Mouse (Mus musculus): ENCODE data around the gene Rec114. TPM values are rescaled to one million over a fixed set of nuclear protein-coding genes. Genes with fewer than 3 reads are reported as not detected.

Rec114 gene
- 0.94 and 1.6 TPM in 2 replicates for polyA plus RNA-seq (2015; fragmentation: Nextera tagmentation; extraction: Ambion mirVana)

DNA sequence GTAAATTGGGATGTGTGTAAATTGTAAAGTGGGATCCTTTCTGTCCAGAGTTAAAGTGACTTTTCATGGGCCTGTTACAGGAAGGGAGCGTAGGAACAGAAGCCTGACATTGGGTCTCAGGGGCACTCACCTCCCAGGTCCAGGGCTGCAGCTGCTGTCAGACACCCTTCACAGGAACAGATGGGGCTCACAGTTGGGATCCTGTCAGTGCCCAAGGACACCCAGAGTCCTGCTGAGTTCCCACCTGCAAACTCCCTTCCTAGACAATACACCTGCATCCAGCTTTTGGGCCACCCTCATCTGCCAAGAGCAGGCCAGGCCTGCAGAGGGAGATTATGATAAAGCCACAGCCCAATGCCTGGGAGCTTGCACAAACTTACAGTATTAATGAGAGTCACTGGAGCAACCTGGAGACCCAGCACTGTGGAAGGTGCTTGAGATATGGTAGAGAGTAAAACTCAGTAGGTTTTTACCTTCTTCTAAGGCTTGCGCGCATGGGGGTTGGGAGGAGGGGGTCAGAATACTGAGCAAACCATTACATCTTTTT lies at the start of gene Rec114:
Rec114 (minus strand) TSS at position 263 of the 547 bp plus-strand sequence.
- Histone ChIP-seq H3K9ac (replicated peaks; ENCODE audit: low read depth, low read length) (no peak within 1 kb of the TSS), H3K4me1 (replicated peaks; ENCODE audit: control insufficient read depth, insufficient read depth, low read length) (peaks cover 7% of the 10 kb centered on the region), H3K36me3 (ENCODE audit: control insufficient read depth, insufficient read depth) (no peaks in the 10 kb centered on the region), H3K27ac (ENCODE audit: low read length) (no peak within 1 kb of the TSS), H3K9me3 (ENCODE audit: control insufficient read depth, low read length) (no peaks in the 10 kb centered on the region), H3K4me3 (replicated peaks; ENCODE audit: low read length) (no peak within 1 kb of the TSS), H3K4me2 (ENCODE audit: low read length) (no peak within 1 kb of the TSS), H3K27me3 (replicated peaks; ENCODE audit: control insufficient read depth, insufficient read depth, low read length) (no peaks in the 10 kb centered on the region)
- no peak for ATAC-seq
- WGBS: 97% methylated on average over 3 of the region's 3 CpGs

DNA sequence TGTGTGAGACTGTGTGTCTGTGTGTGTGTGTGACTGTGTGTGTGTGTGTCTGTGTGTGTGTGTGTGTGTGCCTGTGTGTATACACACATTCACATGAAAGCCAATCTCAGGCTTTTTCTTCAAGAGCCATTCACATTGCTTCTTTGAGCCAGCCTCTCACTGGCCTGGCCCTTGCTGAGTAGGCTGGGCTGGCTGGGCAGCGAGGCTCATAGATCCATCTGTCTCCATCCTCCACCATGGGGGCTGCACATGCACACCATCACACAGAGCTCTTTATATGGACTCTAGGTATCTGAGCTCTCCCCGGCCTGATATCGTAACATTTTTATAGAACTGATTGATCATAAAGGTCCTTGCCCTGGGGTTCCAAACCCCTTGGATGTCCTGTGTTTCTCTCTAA lies 45.7 kb upstream of the Rec114 start:
- no peaks in the 10 kb centered on the region for H3K9me3 ChIP-seq (ENCODE audit: control insufficient read depth, low read length)
- H3K4me1 ChIP-seq (replicated peaks; ENCODE audit: control insufficient read depth, insufficient read depth, low read length): no peaks in the 10 kb centered on the region
- no peak overlapping the region for H3K4me2 ChIP-seq (ENCODE audit: low read length)
- WGBS: 95% methylated on average over 3 of the region's 3 CpGs
- no peaks in the 10 kb centered on the region for H3K36me3 ChIP-seq (ENCODE audit: control insufficient read depth, insufficient read depth)
- H3K27me3 ChIP-seq (replicated peaks; ENCODE audit: control insufficient read depth, insufficient read depth, low read length): no peaks in the 10 kb centered on the region
- no peak overlapping the region for H3K9ac ChIP-seq (replicated peaks; ENCODE audit: low read depth, low read length)
- H3K4me3 ChIP-seq (replicated peaks; ENCODE audit: low read length): no peak overlapping the region
- ATAC-seq: no peak
- no peak overlapping the region for H3K27ac ChIP-seq (ENCODE audit: low read length)

DNA sequence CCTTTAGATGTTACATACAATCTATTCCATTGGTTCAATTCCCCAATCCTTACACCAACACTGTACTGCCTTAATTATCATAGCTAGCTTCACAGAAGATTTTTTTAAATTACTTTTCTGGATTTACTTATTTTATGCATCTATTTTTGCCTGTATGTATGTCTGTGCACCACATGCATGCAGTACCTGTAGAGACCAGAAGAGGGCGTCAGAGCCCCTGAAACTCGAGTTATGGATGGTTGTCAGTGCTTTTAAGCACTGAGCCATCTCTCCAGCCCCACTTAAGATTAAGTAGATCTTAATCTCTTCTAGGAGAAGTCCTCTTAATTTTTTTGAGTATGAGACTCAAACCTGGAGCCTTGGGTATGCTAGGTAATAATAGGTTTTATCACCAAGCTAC lies 31.6 kb upstream of the Rec114 start:
- ATAC-seq: no peak
- H3K9ac ChIP-seq (replicated peaks; ENCODE audit: low read depth, low read length): no peak overlapping the region
- 17% methylated on average over 2 of the region's 2 CpGs for WGBS
- no peaks in the 10 kb centered on the region for H3K27me3 ChIP-seq (replicated peaks; ENCODE audit: control insufficient read depth, insufficient read depth, low read length)
- no peak overlapping the region for H3K4me3 ChIP-seq (replicated peaks; ENCODE audit: low read length)
- no peak overlapping the region for H3K27ac ChIP-seq (ENCODE audit: low read length)
- H3K36me3 ChIP-seq (ENCODE audit: control insufficient read depth, insufficient read depth): no peaks in the 10 kb centered on the region
- no peaks in the 10 kb centered on the region for H3K4me1 ChIP-seq (replicated peaks; ENCODE audit: control insufficient read depth, insufficient read depth, low read length)
- no peak overlapping the region for H3K4me2 ChIP-seq (ENCODE audit: low read length)
- no peaks in the 10 kb centered on the region for H3K9me3 ChIP-seq (ENCODE audit: control insufficient read depth, low read length)

DNA sequence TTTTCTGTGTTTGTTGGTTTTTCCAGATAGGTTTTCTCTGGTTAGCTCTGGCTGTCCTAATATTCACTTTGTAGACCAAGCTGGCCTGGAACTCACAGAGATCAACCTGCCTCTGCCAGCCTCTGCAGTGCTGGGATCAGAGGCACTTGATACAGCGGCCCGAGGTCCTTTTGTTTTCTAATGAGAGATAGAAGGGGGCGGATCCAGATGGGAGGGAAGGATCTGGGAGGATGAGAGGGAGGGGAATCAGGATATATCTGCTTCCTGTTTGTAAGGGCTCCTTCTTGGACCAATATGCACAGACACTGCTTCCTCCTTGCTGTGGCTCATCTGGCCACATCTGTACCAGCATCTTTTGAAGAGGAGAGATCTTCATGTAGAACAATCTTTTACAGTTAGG lies 31.0 kb upstream of the Rec114 start:
- peaks cover 2% of the 10 kb centered on the region; the same call in 1 of the 2 replicates for H3K4me1 ChIP-seq (replicated peaks; ENCODE audit: control insufficient read depth, insufficient read depth, low read length)
- H3K4me2 ChIP-seq (ENCODE audit: low read length): no peak overlapping the region
- WGBS: 51% methylated on average over 3 of the region's 3 CpGs
- H3K27ac ChIP-seq (ENCODE audit: low read length): no peak overlapping the region
- H3K4me3 ChIP-seq (replicated peaks; ENCODE audit: low read length): no peak overlapping the region
- no peaks in the 10 kb centered on the region for H3K27me3 ChIP-seq (replicated peaks; ENCODE audit: control insufficient read depth, insufficient read depth, low read length)
- no peaks in the 10 kb centered on the region for H3K36me3 ChIP-seq (ENCODE audit: control insufficient read depth, insufficient read depth)
- no peak overlapping the region for H3K9ac ChIP-seq (replicated peaks; ENCODE audit: low read depth, low read length)
- H3K9me3 ChIP-seq (ENCODE audit: control insufficient read depth, low read length): no peaks in the 10 kb centered on the region
- ATAC-seq: no peak

DNA sequence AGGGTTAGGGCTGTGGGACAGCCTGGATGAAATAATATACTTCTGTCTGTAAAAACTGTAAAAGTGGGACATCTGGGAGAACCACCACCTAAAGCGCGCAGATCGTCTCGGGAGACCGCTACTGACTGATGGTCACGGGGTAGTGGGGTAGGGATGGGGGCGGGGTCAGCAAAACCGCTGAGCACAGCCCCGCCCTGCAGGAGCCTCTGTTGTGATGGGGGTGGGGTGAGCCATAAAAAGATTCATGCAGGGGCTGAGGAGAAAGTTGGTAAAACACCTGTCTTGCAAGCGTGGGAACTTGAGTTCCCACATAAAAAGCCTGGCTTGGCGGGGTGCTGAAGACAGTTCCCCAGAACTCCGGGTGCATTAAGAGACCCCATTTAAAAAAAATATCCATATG lies 26.2 kb upstream of the Rec114 start:
- H3K27me3 ChIP-seq (replicated peaks; ENCODE audit: control insufficient read depth, insufficient read depth, low read length): no peaks in the 10 kb centered on the region
- peaks cover 3% of the 10 kb centered on the region; the same call in 1 of the 2 replicates for H3K4me1 ChIP-seq (replicated peaks; ENCODE audit: control insufficient read depth, insufficient read depth, low read length)
- H3K9ac ChIP-seq (replicated peaks; ENCODE audit: low read depth, low read length): no peak overlapping the region
- no peak overlapping the region for H3K4me2 ChIP-seq (ENCODE audit: low read length)
- no peaks in the 10 kb centered on the region for H3K36me3 ChIP-seq (ENCODE audit: control insufficient read depth, insufficient read depth)
- H3K9me3 ChIP-seq (ENCODE audit: control insufficient read depth, low read length): no peaks in the 10 kb centered on the region
- H3K27ac ChIP-seq (ENCODE audit: low read length): no peak overlapping the region
- no peak for ATAC-seq
- 66% methylated on average over 12 of the region's 12 CpGs for WGBS
- H3K4me3 ChIP-seq (replicated peaks; ENCODE audit: low read length): no peak overlapping the region

DNA sequence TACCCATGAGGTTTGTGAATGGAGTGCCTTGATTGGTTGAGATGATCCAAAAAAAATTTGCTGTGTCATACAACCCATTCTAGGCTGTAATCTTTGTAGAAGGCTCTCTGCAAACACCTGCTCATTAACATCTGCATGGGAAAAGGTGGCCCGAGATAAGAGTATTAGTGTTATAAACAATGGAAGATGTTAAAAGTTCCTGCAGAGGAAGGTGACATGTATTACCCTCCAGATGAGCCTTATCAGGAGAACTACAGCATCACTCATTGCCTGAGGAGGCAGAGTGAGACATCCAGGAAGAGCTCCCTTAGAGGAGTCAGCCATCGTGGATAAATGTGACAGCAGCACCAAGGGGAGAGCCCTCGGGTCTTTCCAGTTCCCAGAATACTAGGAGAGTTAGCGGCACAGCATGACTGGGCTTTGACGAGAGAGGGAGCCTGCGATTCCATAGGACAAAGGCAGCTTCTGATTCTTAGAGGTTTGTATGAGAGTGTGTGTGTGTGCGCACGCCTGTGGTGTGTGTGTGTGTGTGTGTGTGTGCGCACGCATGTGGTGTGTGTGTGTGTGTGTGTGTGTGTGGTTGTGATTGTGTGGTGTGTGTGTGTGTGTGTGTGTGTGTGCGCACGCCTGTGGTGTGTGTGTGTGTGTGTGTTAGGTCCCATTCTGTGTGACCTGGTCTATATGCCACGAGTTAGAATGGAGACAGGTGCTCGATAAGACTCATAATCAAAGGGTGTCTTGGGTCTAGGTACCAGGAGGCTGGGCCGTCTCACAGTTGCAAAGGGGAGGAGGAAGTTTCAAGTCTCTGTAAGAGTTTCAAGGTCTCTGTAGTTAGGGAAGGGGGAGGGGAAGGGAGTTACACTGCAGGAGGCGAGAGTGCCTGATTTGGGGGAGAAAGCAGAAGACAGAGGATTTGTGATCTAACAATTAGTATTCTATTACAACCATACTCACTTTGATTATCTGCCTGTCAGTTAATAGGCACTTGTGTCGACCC lies 23.5 kb upstream of the Rec114 start:
- Histone ChIP-seq H3K4me3 (replicated peaks; ENCODE audit: low read length) (no peak overlapping the region), H3K9ac (replicated peaks; ENCODE audit: low read depth, low read length) (no peak overlapping the region), H3K9me3 (ENCODE audit: control insufficient read depth, low read length) (no peaks in the 10 kb centered on the region), H3K27ac (ENCODE audit: low read length) (no peak overlapping the region), H3K27me3 (replicated peaks; ENCODE audit: control insufficient read depth, insufficient read depth, low read length) (no peaks in the 10 kb centered on the region), H3K36me3 (ENCODE audit: control insufficient read depth, insufficient read depth) (no peaks in the 10 kb centered on the region), H3K4me1 (replicated peaks; ENCODE audit: control insufficient read depth, insufficient read depth, low read length) (peaks cover 3% of the 10 kb centered on the region; the same call in 1 of the 2 replicates), H3K4me2 (ENCODE audit: low read length) (no peak overlapping the region)
- 73% methylated on average over 16 of the region's 17 CpGs for WGBS
- peak; percentile 75 for ATAC-seq

DNA sequence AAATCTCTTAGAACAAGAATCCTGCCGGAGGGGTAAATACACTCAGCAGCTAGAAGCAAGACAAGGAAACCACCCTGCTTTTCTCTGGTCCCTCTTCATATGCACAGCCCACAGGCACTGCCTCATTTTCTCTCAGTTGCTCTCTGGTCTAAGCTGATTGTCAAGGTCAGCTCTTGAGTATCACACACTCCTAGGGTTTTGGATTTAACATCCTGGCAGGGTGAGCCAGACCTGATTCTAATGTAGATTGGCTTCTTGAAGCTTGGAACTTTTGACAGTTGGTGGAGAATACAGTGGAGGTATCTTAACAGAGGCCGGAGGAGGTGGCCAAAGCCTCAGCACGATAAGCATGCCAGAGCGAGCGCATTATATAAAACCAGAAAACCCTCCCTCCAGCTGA lies 20.6 kb upstream of the Rec114 start:
- Histone ChIP-seq H3K27ac (ENCODE audit: low read length) (no peak overlapping the region), H3K9ac (replicated peaks; ENCODE audit: low read depth, low read length) (no peak overlapping the region)

DNA sequence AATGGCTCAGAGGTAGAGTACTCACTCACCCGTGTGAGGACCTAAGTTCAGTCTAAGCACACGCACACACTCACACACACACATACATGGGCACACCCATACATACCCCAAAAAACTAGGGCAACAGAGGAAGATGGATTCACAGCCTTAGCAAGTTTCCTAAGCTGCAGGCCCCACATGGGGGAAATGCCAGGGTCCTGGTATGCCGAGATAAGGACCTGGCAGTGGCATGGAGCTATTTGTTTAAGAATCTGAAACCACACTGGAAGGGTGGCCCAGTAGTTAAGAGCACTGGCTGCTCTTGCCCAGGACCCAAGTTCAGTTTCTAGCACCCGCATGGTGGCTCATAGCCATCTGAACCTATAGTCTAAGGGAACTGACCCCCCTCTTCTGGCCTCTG lies 19.4 kb upstream of the Rec114 start:
- no peaks in the 10 kb centered on the region for H3K27me3 ChIP-seq (replicated peaks; ENCODE audit: control insufficient read depth, insufficient read depth, low read length)
- no peak overlapping the region for H3K4me2 ChIP-seq (ENCODE audit: low read length)
- no peaks in the 10 kb centered on the region for H3K36me3 ChIP-seq (ENCODE audit: control insufficient read depth, insufficient read depth)
- H3K27ac ChIP-seq (ENCODE audit: low read length): no peak overlapping the region
- no peak overlapping the region for H3K4me3 ChIP-seq (replicated peaks; ENCODE audit: low read length)
- H3K9ac ChIP-seq (replicated peaks; ENCODE audit: low read depth, low read length): no peak overlapping the region
- H3K9me3 ChIP-seq (ENCODE audit: control insufficient read depth, low read length): no peaks in the 10 kb centered on the region
- H3K4me1 ChIP-seq (replicated peaks; ENCODE audit: control insufficient read depth, insufficient read depth, low read length): no peaks in the 10 kb centered on the region
- no peak for ATAC-seq
- 94% methylated on average over 4 of the region's 4 CpGs for WGBS

More for the DNA sequence above, 20.6 kb upstream of the Rec114 start:
- H3K27me3 ChIP-seq (replicated peaks; ENCODE audit: control insufficient read depth, insufficient read depth, low read length): no peaks in the 10 kb centered on the region
- no peak overlapping the region for H3K4me3 ChIP-seq (replicated peaks; ENCODE audit: low read length)
- H3K36me3 ChIP-seq (ENCODE audit: control insufficient read depth, insufficient read depth): no peaks in the 10 kb centered on the region
- no peak overlapping the region for H3K4me2 ChIP-seq (ENCODE audit: low read length)
- H3K4me1 ChIP-seq (replicated peaks; ENCODE audit: control insufficient read depth, insufficient read depth, low read length): no peaks in the 10 kb centered on the region
- no peak for ATAC-seq
- H3K9me3 ChIP-seq (ENCODE audit: control insufficient read depth, low read length): no peaks in the 10 kb centered on the region
- WGBS: 47% methylated on average over 5 of the region's 5 CpGs

DNA sequence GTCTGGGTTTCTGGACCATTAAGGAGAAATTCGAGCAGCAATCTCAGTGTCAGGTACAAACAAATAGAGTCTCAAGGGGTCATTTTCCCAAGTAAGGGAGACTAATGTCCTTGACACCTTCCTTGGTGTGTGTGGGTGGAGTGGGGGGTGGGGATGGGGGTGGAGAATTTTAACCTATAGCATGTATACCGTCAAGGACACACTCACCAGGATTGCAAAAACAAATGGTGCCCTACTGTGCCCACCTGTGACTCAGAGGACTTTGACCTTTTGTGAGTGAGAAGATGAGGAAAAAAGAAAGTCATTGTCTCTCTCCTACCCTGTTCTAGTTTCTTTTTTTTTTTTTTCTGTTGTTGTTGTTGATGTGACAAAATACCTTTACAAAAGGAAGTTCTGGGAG lies 18.3 kb upstream of the Rec114 start:
- no peak for ATAC-seq
- Histone ChIP-seq H3K27me3 (replicated peaks; ENCODE audit: control insufficient read depth, insufficient read depth, low read length) (no peaks in the 10 kb centered on the region), H3K27ac (ENCODE audit: low read length) (no peak overlapping the region), H3K4me2 (ENCODE audit: low read length) (no peak overlapping the region), H3K4me3 (replicated peaks; ENCODE audit: low read length) (no peak overlapping the region), H3K9ac (replicated peaks; ENCODE audit: low read depth, low read length) (no peak overlapping the region), H3K9me3 (ENCODE audit: control insufficient read depth, low read length) (no peaks in the 10 kb centered on the region), H3K4me1 (replicated peaks; ENCODE audit: control insufficient read depth, insufficient read depth, low read length) (no peaks in the 10 kb centered on the region), H3K36me3 (ENCODE audit: control insufficient read depth, insufficient read depth) (no peaks in the 10 kb centered on the region)
- 61% methylated on average over 2 of the region's 2 CpGs for WGBS
